Mouse (Mus musculus): ENCODE results near the gene Gtf3c5.
A peak's percentile ranks its signal among the peaks of the same experiment; 100 is the strongest.

Gene Gtf3c5

DNA sequence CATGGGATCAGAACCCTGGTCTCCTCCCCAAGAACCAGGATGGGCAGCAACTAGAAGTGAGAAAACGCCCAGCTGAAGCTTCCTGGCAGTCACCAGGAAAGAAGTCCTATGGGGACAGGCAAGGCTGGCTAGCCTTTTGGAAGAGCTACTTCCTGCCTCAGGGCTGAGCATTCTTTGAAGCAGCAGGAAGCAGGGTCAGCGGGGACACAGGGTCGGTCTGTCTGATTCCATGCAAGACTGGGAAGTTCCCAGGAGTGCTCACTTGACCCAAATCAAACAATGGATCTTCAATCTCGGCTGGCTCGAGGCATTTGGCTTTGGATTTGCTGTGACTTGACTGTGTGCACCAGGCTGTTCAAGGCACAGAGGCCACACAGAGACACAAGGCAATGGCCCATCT lies 17.0 kb downstream of the Gtf3c5 start:
- DNase-seq = no peak

GRCm38 (mm10) chr2:28564380-28564779 lies 19.2 kb downstream of the Gtf3c5 start:
- DNase-seq = no peak

GRCm38 (mm10) chr2:28563830-28564229 lies 19.7 kb downstream of the Gtf3c5 start:
- DNase-seq = no peak

GRCm38 (mm10) chr2:28563303-28563702 lies 20.2 kb downstream of the Gtf3c5 start, which contains the start of gene Cel:
Cel (minus strand) TSS chr2:28563403.
- no peak for DNase-seq

DNA sequence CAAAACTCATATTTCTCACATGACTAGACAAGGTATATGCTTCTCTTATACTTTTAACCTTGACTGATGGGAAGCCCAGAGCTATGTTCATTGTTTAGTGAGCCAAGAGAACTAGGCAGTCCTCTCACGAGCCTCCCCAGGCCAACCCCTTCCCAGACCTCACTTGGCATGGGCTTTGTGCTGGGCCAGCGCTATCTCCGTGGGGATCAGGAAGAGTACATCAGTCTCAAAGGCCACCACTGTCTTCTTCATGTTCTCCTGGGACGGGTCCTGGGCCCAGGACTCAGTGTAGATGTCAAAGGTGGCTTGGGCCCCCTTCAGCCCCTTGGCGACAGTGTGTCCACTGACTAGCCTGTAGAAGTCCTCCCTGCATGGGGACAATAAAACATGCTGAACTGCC lies 26.1 kb downstream of the Gtf3c5 start:
- no peak for DNase-seq

GRCm38 (mm10) chr2:28552301-28552700 lies 31.2 kb downstream of the Gtf3c5 start:
- no peak for DNase-seq

GRCm38 (mm10) chr2:28549157-28549556 lies 34.4 kb downstream of the Gtf3c5 start:
- DNase-seq = peak; percentile 20

DNA sequence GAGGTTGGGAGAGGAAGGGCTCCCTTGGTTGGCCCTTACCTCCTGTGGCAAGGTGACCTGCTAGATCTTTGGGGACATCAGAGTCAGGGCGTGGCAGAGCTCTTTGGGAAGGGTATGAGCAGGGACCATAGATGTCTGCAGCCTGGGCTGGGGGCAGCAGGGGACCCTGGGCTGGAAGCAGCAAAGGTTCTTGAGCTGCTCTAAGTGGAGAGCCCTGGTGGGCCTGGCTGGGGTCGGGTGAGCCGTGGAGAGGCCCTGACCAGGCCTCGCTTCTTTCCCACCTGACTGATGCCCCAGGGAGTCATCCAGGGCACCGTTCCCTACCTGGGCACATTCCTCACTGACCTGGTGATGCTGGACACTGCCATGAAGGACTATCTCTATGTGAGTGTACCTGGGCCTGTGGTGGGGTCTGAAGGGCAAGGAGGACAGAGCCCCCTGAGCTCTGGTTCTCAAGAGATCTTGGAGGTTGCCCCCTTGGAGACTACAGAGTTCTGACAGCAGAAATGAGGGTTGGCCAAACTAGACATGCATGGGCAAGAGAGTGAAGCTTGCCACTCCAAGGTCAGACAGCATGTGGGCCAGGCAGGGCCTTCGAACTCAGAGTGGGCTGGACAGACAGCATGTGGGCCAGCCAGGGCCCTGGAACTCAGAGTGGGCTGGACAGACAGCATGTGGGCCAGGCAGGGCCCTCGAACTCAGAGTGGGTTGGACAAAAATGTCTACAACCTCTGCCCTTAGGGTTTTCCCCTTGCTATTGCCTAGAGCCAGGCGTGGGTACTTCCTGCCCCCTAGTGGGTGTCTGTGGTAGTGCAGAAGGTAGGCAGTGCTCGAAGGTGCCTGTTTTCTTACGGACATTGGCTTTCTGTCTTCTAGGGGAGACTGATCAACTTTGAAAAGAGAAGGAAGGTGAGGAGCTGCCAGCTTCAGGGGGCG lies 36.0 kb downstream of the Gtf3c5 start:
- DNase-seq = peak; percentile 89

- no peak for DNase-seq
Measured at GRCm38 (mm10) chr2:28546560-28546959, 37.0 kb downstream of the Gtf3c5 start.

GRCm38 (mm10) chr2:28545976-28546375 lies 37.6 kb downstream of the Gtf3c5 start:
- peak; percentile 68 for DNase-seq

GRCm38 (mm10) chr2:28543894-28544293 lies 39.7 kb downstream of the Gtf3c5 start:
- peak; percentile 93 for DNase-seq

DNA sequence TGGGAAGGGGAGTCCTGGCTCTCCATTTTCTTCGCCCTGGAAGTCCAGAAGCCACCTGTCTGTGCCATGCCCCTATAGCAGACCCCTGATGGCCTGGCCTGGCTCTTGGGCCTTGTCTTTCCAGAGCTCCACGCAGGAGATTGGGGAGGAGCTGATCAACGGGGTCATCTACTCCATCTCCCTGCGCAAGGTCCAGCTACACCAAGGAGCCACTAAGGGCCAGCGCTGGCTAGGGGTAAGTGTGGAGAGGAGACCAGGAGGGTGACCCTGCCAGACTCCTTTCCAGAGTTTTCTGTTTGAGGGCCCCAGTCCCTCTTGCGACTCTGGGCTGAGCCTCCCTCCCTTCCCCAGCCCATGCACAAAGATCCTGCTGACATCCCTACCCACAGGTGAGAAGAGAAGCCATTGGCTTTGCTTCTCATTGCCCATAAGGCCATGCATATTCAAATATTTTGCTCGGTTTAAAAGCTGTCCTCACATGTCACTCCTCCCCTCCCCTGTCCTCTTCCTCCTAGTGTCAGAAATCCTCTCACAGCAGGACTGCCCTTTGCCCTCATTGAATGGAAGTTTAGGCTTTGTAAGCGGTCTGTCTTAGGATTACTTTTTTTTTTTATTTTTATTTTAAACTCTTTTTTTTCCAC lies 42.8 kb downstream of the Gtf3c5 start:
- peak; percentile 22 for DNase-seq

GRCm38 (mm10) chr2:28539949-28540348 lies 43.6 kb downstream of the Gtf3c5 start:
- DNase-seq = peak; percentile 26

- peak; percentile 54 for DNase-seq
Measured at GRCm38 (mm10) chr2:28539206-28539605, 44.3 kb downstream of the Gtf3c5 start.

DNA sequence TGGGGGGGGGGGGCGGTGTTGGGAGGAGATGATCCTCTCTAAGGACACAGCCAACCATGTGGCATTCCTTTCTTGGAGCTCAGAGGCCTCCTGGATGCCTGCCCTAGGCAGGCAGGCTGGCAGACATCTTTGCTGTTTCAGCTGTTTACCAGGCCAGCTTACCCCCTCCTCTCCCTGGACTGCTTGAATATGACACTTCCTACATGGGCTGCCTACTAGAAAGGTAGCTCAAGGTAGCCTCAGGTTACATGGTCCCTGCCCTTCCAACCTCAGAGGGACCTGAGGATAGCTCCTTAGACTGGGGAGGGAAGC lies 44.8 kb downstream of the Gtf3c5 start:
- peak; percentile 41 for DNase-seq

DNA sequence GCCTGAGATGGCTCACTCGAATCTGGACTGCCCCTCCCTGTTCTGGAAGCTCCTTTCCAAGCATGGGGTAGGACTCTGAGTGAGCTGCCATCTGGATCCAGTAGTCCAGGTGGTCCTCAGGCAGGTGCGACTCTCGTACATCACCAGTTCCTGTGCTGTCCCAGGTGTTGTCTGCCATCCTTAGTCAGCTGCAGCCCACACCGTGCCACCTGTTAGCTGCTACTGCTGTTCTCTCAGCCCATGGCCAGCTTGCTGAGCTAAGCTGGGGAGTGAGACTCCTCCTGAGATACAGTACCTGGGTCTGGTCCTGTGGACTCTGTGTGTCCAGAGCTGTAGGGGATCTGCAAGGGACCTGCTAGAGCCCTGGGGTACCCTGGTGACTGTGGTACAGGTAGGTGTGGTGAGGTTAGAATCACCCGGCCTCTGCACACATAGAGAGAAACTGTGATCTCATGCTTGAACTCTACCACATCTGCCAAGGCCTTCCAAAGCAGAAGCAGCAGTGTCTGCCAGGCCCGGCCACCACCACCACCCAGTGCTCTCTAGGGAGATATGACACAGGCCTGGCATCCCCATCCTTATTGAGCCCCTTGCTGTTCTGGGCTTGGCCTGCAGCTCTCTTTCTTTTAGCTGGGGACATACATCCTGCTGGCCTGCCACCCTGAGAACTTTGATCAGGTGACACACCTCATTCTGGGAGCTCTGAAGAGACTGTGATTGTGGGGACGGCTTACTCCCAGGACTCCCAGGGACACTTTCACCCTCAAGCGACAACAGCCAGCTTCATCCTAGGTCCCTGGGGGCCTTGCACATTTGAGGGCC lies 45.3 kb downstream of the Gtf3c5 start:
- DNase-seq = peak; percentile 35

DNA sequence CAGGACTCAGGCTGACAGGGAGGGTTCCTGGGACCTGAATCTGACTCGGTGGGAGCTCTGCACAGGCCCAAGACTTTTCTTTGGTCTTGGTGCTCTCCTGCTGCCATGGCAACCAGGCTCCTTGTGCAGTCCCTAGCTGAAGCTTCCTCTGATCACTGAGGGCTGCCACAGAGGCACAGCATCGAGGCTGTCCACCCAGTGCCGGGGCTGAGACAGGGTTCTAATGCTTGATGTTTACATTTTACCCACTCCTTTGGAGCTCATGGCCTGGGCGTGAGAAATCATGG lies 46.0 kb downstream of the Gtf3c5 start:
- DNase-seq = peak; percentile 24

DNA sequence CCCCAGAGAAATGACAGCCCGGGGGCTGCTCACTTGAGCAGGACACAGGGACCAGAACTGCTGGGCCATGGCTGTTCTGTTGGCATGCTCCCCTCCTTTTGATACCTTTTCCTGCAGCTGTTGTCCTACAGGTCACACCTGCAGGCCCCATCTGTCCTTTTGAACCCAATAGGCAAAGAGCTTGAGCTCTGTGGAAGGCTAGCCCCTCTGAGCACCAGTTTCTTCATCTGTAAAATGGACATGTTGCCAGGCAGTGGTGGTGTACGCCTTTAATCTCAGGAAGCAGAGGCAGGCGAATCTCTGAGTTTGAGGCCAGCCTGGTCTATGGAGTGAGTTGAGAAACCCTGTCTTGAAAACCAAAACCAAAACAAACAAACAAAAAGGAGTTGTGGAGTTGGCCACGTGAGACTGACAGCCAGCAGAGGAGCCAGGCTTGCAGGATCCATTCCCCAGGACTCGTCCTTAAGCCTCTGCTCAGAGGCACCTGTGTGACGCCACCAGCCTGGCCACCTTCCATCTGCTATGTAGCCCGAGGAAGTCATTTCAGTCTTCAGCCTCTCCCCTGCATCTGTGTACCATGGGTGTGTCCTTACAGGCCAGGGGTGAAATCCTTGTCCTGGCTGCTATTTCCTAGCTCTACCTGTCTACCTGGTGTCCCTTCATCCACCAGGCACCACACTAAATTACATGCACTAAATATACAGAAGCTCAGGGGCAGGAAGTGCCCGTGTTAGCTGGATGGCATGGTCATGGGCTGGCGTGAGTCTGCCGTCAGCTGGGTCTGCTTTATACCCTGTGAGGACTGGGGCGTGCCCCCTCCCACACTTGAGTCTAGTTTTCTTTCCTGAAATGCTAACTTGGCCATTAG lies 46.6 kb downstream of the Gtf3c5 start:
- no peak for DNase-seq

DNA sequence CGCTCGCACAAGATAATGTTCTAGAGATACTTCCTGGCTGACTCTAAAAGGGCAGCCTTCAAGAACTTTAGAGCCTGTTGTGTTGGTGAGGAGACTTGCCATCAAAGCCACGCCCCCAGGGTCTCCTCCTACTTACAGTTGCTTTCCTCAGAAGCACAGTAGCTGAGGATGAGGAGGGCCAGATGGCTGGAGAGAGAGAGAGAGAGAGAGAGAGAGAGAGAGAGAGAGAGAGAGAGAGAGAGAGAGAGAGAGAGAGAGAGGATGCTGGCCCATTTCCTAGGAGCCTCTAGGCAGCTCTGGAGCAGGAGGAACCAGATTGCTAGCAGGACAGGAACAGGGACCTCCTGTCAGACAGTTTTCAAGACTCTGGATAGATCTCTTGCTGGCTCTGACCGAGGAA lies 47.4 kb downstream of the Gtf3c5 start:
- no peak for DNase-seq

GRCm38 (mm10) chr2:28535650-28536049 lies 47.9 kb downstream of the Gtf3c5 start:
- DNase-seq = no peak

GRCm38 (mm10) chr2:28535263-28535540 lies 48.3 kb downstream of the Gtf3c5 start:
- DNase-seq = no peak

DNA sequence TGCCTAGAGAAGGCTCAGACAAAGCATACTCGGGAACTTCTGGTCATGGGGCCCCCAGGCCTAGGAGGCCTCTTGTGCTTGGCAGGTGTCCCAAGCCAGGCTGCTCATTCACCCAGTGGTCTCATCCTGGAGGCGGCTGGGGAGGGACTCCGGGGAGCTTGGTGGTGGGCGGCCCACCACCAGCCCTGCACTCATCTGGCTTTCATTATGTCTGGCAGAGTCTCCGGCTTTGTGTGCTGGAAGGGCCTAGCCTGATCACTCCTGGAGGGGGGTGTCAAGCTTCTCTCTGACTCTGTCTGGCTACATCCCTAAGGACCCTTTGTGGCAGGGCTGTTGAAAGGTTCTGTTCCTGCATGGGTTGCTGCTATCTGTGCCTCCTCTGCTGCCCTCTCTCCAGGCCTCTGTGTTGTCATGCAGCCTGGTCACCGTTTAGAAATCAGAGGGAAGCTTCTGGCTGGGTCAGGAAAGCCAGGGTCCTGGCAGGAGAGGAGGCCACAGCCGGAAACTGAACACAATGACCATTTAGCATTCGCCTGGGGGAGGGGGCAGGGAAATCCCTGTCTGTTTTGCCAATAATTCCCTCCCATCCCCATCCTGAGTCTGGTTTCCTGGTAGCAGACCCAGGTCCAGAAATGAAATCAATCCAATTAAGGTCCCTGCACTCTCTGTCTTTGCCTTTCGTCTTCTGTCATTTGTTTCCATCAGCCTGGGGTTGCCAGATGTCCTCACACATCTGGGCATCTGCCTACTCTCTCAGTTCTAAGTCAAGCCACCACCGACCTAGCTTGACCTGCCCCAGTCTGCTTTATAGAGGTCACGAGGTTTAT lies 48.9 kb downstream of the Gtf3c5 start:
- no peak for DNase-seq
